Mouse (Mus musculus) ES-Bruce4 (cell line): ENCODE results near the gene Zfp715.
A peak's percentile ranks its signal among the peaks of the same experiment; 100 is the strongest.
"Not testable (repeated sequence)": the region's sequence is repeated elsewhere in the genome, so short reads cannot be mapped to it uniquely, and the experiment has no call there.

Source experiments
- CTCF ChIP-seq: IDR thresholded peaks from one replicate; pipeline ENCODE4 v1.8.1; 2011; ENCODE audit warnings: low read depth, low read length
- EP300 ChIP-seq: IDR thresholded peaks from 2 replicates; pipeline ENCODE4 v1.6.1; 2011; ENCODE audit warnings: low read depth, low read length; ENCODE audit not compliant: insufficient read depth
- POLR2A ChIP-seq: IDR thresholded peaks from one replicate; pipeline ENCODE4 v1.8.1; 2011; ENCODE audit warnings: low read length; ENCODE audit not compliant: insufficient read depth

- TF ChIP-seq CTCF = peak; percentile 57
- not testable (repeated sequence) for TF ChIP-seq POLR2A
- peak; percentile 45; the same call in 1 of the 2 replicates for TF ChIP-seq EP300
These were observed 36.9 kb downstream of the Zfp715 start for GRCm38 (mm10) chr7:43276178-43276577.
